Mouse (Mus musculus) neutrophil, adult 83 days (primary cell): ENCODE results near the gene Ankrd2. TPM values are rescaled to one million over a fixed set of nuclear protein-coding genes. Genes with fewer than 3 reads are reported as not detected.

Experiments used
- total RNA-seq, 2 experiments: library from RNA; stranded (reverse); gene quantifications; one replicate each; pipeline ENCODE4 v1.2.4; 2023

Gene Ankrd2
- total RNA-seq, result not detected

DNA sequence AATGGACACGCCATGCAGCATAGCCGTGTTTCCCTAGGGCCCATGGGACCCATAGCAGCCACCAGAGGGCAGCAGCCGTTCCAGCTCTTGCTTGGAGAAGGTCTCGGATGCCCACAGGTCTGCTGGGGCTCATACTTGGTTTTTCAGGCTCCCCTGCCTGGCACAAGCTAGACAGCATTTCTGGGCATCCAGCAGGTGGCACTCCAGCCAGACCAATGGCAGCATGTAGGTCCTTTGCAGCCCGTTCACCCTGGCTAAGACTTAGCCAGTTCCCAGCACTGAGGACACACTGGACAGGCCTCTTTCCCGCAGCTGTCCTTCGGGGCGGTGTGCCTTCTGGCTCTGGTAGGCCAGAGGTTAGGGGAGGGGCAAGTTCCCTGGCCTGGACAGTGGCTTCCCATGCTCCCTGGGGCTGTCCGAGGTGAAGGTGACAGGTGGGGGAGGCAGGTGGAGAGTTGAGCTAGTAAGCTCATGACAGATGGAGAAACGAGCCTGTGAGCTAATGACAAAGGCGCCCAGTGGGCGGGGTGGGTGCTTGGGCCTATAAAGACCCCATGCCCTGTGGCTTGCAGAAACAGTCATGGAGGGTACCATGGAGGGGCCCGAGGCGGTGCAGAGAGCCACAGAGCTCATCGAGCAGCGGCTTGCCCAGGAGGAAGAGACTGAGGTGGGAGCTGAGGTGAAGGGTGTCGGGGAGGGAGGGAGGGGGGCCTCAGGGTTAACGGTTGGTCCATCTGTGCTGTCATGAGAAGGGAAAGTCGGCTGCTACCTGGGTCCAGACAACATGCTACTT lies at the start of gene Ankrd2:
Gene Ankrd2 (plus strand): TSS at position 545 of the 793 bp plus-strand sequence.

DNA sequence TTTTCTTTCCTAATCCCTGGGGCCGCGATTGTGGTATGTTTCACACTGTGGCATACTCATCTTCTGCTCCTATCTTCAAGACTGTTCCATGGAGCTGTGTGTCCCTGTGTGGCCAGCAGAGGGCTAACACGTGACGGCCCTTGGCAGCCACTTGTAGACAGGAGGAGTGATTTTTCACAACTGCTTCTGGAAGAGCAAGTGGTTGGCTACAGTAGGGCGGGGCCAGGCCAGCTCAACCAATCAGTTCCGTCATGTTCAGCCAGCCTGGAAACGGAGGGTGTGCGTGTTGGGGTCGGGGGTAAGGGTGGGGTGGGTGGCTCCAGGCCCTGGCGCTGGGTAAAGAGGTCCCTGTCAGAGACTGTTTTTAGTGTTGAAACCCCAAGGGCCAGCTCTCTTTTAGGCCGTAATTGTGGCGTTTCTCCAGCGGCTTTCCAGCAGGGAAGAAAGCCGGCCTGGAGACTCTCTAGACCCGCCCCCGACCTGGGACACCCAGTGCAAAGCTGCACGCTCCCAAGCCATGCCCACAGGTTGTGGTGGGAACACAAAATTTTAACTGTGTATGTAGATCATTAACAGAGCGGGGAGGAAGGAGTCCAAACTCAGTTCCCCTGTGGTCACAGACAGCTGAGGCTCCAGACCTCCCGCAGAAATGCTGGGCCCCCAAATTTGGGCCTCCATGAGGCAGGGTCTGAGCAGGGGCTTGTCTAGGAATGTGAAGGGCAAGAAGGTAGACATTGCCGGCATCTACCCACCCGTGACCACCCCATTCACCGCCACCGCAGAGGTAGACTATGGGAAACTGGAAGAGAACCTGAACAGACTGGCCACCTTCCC lies 9.7 kb downstream of the Ankrd2 start, which contains the start of gene Hoga1:
Gene Hoga1 (plus strand): TSS at position 342 of the 834 bp plus-strand sequence.

DNA sequence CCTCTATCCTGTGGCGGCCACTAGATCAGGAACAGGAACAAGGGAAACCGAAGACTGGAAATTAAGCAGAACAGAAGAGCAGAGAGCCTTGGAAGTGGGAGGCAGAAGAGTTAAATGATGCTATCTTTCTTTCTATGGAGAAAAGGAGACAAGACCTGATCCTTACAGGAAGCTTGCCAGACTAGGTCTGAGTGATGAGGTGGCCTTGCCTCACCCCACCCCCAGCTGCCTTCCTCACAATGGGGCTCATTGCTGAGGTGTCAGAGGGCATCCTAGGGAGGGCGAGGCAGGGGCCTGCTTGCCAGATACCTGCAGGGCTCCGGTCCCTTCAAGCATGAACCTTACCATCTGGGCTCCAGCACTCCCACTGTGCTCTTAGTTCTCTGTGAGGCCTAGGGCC lies 16.1 kb downstream of the Ankrd2 start, which contains the start of gene 4933411K16Rik:
Gene 4933411K16Rik (plus strand): TSS at position 301 of the 400 bp plus-strand sequence.

DNA sequence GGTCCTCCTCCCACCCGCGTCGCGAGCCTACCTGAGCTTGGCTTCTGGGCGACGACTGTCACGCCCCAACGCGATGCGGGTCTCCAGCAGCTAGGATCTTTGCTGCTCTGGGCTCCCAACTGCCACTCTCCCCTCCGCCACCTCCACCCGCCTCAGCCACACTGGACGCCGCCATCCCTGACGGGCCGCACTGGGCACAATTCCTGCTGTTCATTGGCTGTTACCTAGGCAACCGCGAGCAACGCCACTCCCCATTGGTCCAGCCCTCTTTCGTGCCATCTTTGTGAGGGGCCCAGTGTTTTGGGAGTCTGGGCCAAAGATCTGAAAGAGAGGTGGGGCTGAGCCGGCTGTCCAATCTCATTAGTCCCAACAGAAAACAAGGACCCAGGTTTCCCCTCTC lies 50.4 kb downstream of the Ankrd2 start, which contains the start of gene Morn4:
Gene Morn4 (minus strand): TSS at position 192 of the 400 bp plus-strand sequence.

DNA sequence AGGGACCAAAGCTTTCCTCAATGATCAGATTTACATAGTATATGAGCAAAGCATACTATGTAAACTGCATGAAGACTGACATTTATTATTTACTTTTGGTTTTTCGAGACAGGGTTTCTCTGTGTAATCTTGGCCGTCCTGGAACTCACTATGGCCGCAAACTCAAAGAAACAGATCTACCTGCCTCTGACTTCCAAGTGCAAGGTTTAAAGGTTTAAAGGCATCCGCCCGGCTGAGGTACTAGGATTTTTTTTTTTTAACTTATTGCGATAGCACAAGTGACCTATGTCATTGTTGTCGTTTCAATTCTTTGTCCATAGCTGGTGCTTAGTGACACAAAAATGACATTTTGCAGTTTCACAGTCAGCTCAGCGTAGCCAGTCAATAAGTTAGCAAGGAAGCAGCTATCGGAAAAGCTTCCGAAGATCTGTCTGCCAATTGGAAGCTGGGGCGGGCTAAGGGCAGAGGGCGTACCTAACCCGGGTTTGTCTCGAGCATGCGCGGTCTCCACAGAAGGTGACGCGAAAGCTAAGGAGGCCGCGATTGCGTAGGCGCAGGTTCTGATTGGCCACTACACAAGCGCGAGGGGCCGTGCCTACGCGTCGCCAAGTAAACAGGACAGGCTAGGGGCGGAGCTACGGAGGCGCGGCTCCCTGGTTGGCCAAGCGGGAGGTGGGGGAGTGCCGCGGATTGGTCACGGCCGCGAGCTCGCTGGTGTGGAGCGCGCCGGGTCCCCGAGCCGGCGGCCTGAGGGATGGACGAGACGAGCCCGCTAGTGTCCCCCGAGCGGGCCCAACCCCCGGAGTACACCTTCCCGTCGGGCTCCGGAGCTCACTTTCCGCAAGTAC lies 54.2 kb downstream of the Ankrd2 start, which contains the start of gene Pi4k2a:
Gene Pi4k2a (plus strand): TSS at position 723 of the 848 bp plus-strand sequence.

Other genes with a start within 250 kb of the Ankrd2 start
- 10 to 100 TPM; 58.5 to 68.0 TPM for gene Arhgap19, start 234.0 kb upstream of the Ankrd2 start, total RNA-seq
- gene Frat1, start 206.0 kb upstream of the Ankrd2 start, total RNA-seq, result 10 to 100 TPM; 29.6 to 30.9 TPM
- 10 to 100 TPM; 38.2 to 40.3 TPM for gene Frat2, start 187.9 kb upstream of the Ankrd2 start, total RNA-seq
- 1 to 10 TPM; 7.5 to 9.1 TPM for gene Rrp12, start 139.8 kb upstream of the Ankrd2 start, total RNA-seq
- gene Pgam1, start 124.1 kb upstream of the Ankrd2 start, total RNA-seq, result 100 to 1,000 TPM; 268 to 278 TPM
- 10 to 100 TPM; 11.4 to 16.7 TPM for gene Exosc1, start 102.6 kb upstream of the Ankrd2 start, total RNA-seq
- gene Zdhhc16, start 102.5 kb upstream of the Ankrd2 start, total RNA-seq, result 10 to 100 TPM; 29.7 to 31.7 TPM
- 10 to 100 TPM; 42.8 to 43.7 TPM for gene Mms19, start 54.8 kb upstream of the Ankrd2 start, total RNA-seq
- gene Ubtd1, start 54.2 kb upstream of the Ankrd2 start, total RNA-seq, result 10 to 100 TPM; 34.6 to 36.8 TPM
- under 1 TPM; 0.28 to 0.64 TPM for gene Hoga1, start 9.6 kb downstream of the Ankrd2 start, total RNA-seq
- gene 4933411K16Rik, start 16.2 kb downstream of the Ankrd2 start, total RNA-seq, result not detected
- under 1 TPM in 1 of 2 experiments, not detected in 1; 0.37 TPM for gene Morn4, start 50.4 kb downstream of the Ankrd2 start, total RNA-seq
- gene Pi4k2a, start 54.5 kb downstream of the Ankrd2 start, total RNA-seq, result 10 to 100 TPM; 27.0 to 28.8 TPM
- under 1 TPM; 0.55 to 0.66 TPM for gene Avpi1, start 93.1 kb downstream of the Ankrd2 start, total RNA-seq
- gene Marveld1, start 111.4 kb downstream of the Ankrd2 start, total RNA-seq, result 10 to 100 TPM; 15.9 to 16.1 TPM
- 10 to 100 TPM; 67.1 to 72.4 TPM for gene Zfyve27, start 128.0 kb downstream of the Ankrd2 start, total RNA-seq
- not detected for gene Sfrp5, start 166.3 kb downstream of the Ankrd2 start, total RNA-seq
- not detected for gene Golga7b, start 211.6 kb downstream of the Ankrd2 start, total RNA-seq